Mouse (Mus musculus): ENCODE data around the gene Rmdn3. TPM values are rescaled to one million over a fixed set of nuclear protein-coding genes. Genes with fewer than 3 reads are reported as not detected.

Gene Rmdn3
- polyA plus RNA-seq, 1 experiment: 20.7 TPM

DNA sequence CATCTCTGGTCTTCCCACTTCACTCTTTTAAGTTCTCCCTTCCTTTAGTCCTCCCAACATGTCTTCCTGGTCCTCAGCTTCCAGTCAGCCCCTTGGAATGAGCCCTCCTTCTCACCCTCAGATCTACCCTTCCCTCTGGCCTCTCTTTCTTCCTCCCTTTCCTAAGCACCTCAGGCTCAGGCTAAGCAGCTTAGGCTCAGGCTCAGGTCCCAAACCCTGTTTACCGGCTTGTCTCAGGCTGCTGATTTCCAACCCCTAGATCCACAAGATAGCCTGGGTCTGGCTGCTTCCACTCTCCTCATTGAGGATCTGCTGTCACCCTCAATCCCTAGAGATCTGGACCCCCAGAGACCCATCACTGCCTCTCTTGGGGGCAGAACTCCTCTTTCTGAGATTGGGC, 41.2 kb upstream of the Rmdn3 start:
- TF ChIP-seq MYOD1 (IDR thresholded peaks at IDR 0.05; ENCODE audit: control insufficient read depth in 1 of 3, insufficient read length in 2 of 3, low read depth in 2 of 3): no peak
- TF ChIP-seq CEBPB (IDR thresholded peaks at IDR 0.05; ENCODE audit: insufficient read depth, poor library complexity, severe bottlenecking): no peak
- Histone ChIP-seq H3K4me3 (no peak overlapping the region), H3ac (ENCODE audit: control insufficient read depth, insufficient read length) (no peak overlapping the region), H3K36me3 (ENCODE audit: control insufficient read depth, insufficient read depth) (no peaks in the 10 kb centered on the region), H3K27me3 (ENCODE audit: control insufficient read depth, insufficient read depth, insufficient read length) (no peaks in the 10 kb centered on the region), H3K79me2 (ENCODE audit: control insufficient read depth, insufficient read depth) (no peaks in the 10 kb centered on the region), H3K4me2 (ENCODE audit: low read depth) (no peak overlapping the region)

DNA sequence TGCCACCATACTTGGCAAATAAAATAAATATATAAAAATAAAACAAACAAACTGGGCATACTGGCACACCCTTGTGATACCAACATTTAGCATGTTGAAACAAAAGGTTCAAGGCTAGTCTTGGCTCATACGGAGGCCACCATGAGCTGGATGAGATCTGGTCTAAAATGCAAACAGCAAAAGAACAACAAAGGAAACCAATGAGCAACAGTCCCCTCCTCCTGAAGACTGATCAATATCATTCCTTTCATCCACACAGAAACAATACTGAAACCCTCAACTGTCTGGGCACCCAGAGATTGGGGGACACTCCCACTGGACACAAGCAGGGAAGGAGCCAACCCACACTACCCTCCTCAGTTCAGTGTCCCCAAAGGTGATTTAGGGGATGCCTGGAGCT, 40.7 kb upstream of the Rmdn3 start:
- Histone ChIP-seq H3K4me3 (no peak overlapping the region), H3ac (ENCODE audit: control insufficient read depth, insufficient read length) (no peak overlapping the region), H3K79me2 (ENCODE audit: control insufficient read depth, insufficient read depth) (no peaks in the 10 kb centered on the region), H3K36me3 (ENCODE audit: control insufficient read depth, insufficient read depth) (no peaks in the 10 kb centered on the region), H3K27me3 (ENCODE audit: control insufficient read depth, insufficient read depth, insufficient read length) (no peaks in the 10 kb centered on the region), H3K4me2 (ENCODE audit: low read depth) (no peak overlapping the region)
- TF ChIP-seq POLR2AphosphoS2 (IDR thresholded peaks at IDR 0.05; ENCODE audit: insufficient read length, low read depth): no peak
- TF ChIP-seq MAX (IDR thresholded peaks at IDR 0.05; ENCODE audit: low read depth): no peak
- no peak for TF ChIP-seq MYOG (IDR thresholded peaks at IDR 0.05; ENCODE audit: control insufficient read depth in 1 of 3, insufficient read depth in 1 of 3, insufficient read length in 2 of 3, low read depth in 2 of 3)
- TF ChIP-seq CEBPB (IDR thresholded peaks at IDR 0.05; ENCODE audit: insufficient read depth, poor library complexity, severe bottlenecking): no peak
- no peak for TF ChIP-seq POLR2A (IDR thresholded peaks at IDR 0.05; ENCODE audit: insufficient read length, low read depth)
- TF ChIP-seq SRF (IDR thresholded peaks at IDR 0.05; ENCODE audit: control insufficient read depth, insufficient read length, low read depth): no peak
- no peak for TF ChIP-seq USF1 (IDR thresholded peaks at IDR 0.05; ENCODE audit: low read depth)

DNA sequence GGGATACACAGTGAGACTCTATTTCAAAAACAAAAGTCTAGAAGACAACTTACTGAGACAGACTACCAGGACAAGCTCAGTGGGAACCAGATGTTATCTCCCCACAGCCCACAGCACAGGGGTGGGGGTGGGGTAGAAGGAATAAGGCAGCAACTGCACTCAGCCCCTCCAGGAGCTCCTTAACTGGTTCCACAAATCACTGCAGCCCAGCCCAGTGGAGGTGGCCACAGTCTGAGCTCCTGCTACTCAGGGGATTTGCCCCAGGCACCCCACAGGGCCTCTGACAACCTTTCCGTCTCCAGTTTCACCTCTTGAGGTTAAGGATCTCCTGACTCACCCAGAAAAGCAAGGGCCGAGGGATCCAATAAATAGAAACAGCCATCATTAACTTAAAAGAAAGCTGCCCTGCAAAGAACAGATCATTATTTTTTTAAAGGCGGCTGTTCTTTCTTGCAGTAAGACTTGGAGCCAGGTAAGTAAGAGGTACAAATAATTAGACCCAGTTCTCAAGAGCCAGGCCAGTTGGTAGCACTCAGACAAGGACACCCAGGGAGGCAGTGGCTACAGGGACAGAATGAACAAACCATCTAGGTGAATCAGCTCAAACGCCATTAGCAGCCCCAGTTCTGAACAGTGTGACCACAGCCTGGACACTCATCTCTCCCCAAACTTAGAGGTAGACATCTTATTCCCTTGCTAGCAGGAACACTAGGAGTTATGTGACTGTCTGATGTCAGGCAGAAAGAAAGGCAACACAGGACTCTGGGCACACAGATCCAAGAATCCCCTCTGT, 39.7 kb upstream of the Rmdn3 start:
- H3K79me2 ChIP-seq (ENCODE audit: control insufficient read depth, insufficient read depth): no peaks in the 10 kb centered on the region
- no peak overlapping the region for H3ac ChIP-seq (ENCODE audit: control insufficient read depth, insufficient read length)
- H3K27me3 ChIP-seq (ENCODE audit: control insufficient read depth, insufficient read depth, insufficient read length): no peaks in the 10 kb centered on the region
- H3K36me3 ChIP-seq (ENCODE audit: control insufficient read depth, insufficient read depth): no peaks in the 10 kb centered on the region
- no peak overlapping the region for H3K4me2 ChIP-seq (ENCODE audit: low read depth)
- no peak overlapping the region for H3K4me3 ChIP-seq
- TF ChIP-seq MYOD1 (IDR thresholded peaks at IDR 0.05; ENCODE audit: control insufficient read depth in 1 of 3, insufficient read length in 2 of 3, low read depth in 2 of 3) (no peak), REST (IDR thresholded peaks at IDR 0.05; ENCODE audit: insufficient read depth, insufficient read length) (no peak), MAX (IDR thresholded peaks at IDR 0.05; ENCODE audit: low read depth) (no peak), USF1 (IDR thresholded peaks at IDR 0.05; ENCODE audit: low read depth) (no peak), POLR2AphosphoS2 (IDR thresholded peaks at IDR 0.05; ENCODE audit: insufficient read length, low read depth) (no peak), SRF (IDR thresholded peaks at IDR 0.05; ENCODE audit: control insufficient read depth, insufficient read length, low read depth) (no peak), POLR2A (IDR thresholded peaks at IDR 0.05; ENCODE audit: insufficient read length, low read depth) (no peak), TCF12 (IDR thresholded peaks at IDR 0.05; ENCODE audit: insufficient read depth, poor library complexity, severe bottlenecking) (no peak), TCF3 (IDR thresholded peaks at IDR 0.05; ENCODE audit: insufficient read length, low read depth) (no peak), E2F4 (IDR thresholded peaks at IDR 0.05; ENCODE audit: insufficient read depth) (no peak), CEBPB (IDR thresholded peaks at IDR 0.05; ENCODE audit: insufficient read depth, poor library complexity, severe bottlenecking) (no peak), MYOG (IDR thresholded peaks at IDR 0.05; ENCODE audit: control insufficient read depth in 1 of 3, insufficient read depth in 1 of 3, insufficient read length in 2 of 3, low read depth in 2 of 3) (no peak)

DNA sequence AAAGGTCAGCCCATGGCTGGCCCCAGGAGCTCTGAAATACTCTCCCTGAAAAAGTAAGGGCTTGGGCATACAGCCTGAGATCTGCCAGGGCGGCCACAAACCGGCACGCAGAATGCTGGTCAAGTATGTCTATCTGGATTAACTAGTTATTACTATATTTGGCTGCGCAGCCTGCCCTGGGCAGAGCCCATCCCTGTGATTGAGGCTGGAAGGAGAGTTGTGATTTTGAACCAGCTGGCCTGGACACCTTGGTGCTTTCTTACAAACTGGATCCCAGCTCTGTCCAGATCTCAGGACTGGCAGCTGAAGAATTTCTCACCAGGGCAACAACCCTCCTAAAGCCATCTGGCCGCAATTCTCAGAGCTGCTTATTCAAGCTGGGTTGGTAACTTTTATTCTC, 37.3 kb upstream of the Rmdn3 start:
- no peaks in the 10 kb centered on the region for H3K36me3 ChIP-seq (ENCODE audit: control insufficient read depth, insufficient read depth)
- H3K27me3 ChIP-seq (ENCODE audit: control insufficient read depth, insufficient read depth, insufficient read length): no peaks in the 10 kb centered on the region
- no peak for TF ChIP-seq TCF3 (IDR thresholded peaks at IDR 0.05; ENCODE audit: insufficient read length, low read depth)
- peak in 1 of 3 experiments; percentile 2 for TF ChIP-seq MYOD1 (IDR thresholded peaks at IDR 0.05; ENCODE audit: control insufficient read depth in 1 of 3, insufficient read length in 2 of 3, low read depth in 2 of 3)
- H3ac ChIP-seq (ENCODE audit: control insufficient read depth, insufficient read length): no peak overlapping the region
- H3K4me3 ChIP-seq: no peak overlapping the region
- no peaks in the 10 kb centered on the region for H3K79me2 ChIP-seq (ENCODE audit: control insufficient read depth, insufficient read depth)
- H3K4me2 ChIP-seq (ENCODE audit: low read depth): no peak overlapping the region

DNA sequence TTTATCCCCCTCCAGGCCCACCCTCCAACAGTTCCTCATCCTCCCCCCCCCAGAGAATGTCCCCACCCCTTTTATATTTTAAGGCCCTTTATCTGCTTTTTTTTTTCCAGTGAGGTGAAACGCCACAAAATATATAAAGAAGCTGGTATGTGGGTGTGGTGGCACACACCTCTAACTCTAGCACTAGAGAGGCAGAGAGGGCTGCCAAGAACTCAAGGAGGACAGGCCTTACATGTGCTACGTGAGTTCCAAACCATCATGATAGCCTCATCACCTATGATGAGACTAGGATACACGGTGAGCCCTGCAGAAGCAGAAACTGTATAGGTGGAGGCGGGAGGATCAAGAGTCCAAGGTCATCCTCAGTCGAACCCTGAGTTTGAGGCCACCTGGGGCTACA, 34.1 kb upstream of the Rmdn3 start:
- Histone ChIP-seq H3K27me3 (ENCODE audit: control insufficient read depth, insufficient read depth, insufficient read length) (no peaks in the 10 kb centered on the region), H3K4me3 (no peak overlapping the region), H3ac (ENCODE audit: control insufficient read depth, insufficient read length) (no peak overlapping the region), H3K4me2 (ENCODE audit: low read depth) (no peak overlapping the region), H3K79me2 (ENCODE audit: control insufficient read depth, insufficient read depth) (no peaks in the 10 kb centered on the region), H3K36me3 (ENCODE audit: control insufficient read depth, insufficient read depth) (no peaks in the 10 kb centered on the region)
- no peak for TF ChIP-seq TCF12 (IDR thresholded peaks at IDR 0.05; ENCODE audit: insufficient read depth, poor library complexity, severe bottlenecking)
